Mouse (Mus musculus) bone marrow macrophage, adult 2 months (primary cell): ENCODE measurements around the gene Smim13.

ENCODE experiments used
- CTCF ChIP-seq: IDR thresholded peaks from 2 replicates; pipeline ENCODE4 v1.5.1; 2012; ENCODE audit warnings: low read depth, mild to moderate bottlenecking, low read length, moderate library complexity
- POLR2A ChIP-seq: IDR thresholded peaks from 2 replicates; pipeline ENCODE4 v1.6.1; 2012; ENCODE audit warnings: mild to moderate bottlenecking, low read depth, low read length, borderline replicate concordance

GRCm38 (mm10) chr13:41232209-41232608 is 17.4 kb upstream of the Smim13 start:
- no peak for TF ChIP-seq CTCF
- no peak for TF ChIP-seq POLR2A
